Mouse (Mus musculus) layer of hippocampus, adult 9-10 months (tissue): ENCODE results near the gene Olfr1377.
"Not testable (repeated sequence)": the region's sequence is repeated elsewhere in the genome, so short reads cannot be mapped to it uniquely, and the experiment has no call there.

ENCODE experiments used
- DNase-seq: peaks from one replicate; pipeline ENCODE4 v3.0.0; 2022; ENCODE audit warnings: low spot score

Gene Olfr1377

DNA sequence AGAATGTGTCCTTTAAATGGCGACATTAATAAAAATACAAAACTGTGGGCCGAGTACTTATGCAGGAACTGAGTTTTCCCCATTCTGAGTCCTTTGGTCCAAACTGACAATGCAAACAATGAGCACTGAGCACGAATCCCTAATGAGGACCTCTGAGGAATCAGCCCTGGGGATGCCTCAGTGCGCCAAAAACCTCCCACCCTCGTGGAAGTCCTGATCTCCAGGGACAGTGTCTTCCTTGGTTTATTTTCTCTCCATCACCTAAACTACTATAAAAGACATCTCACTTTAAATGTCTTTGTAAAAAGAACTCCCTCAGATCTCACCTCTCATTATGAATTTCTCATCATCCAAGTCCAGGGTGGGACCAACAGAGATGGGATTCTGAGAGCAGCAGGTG lies at the start of gene Olfr1377:
Gene Olfr1377, plus strand, starts transcription at position 301 of the 400 bp plus-strand sequence.
- DNase-seq = no peak

- DNase-seq = no peak
Observed at GRCm38 (mm10) chr11:50932040-50932439, 49.7 kb upstream of the Olfr1377 start.

DNA sequence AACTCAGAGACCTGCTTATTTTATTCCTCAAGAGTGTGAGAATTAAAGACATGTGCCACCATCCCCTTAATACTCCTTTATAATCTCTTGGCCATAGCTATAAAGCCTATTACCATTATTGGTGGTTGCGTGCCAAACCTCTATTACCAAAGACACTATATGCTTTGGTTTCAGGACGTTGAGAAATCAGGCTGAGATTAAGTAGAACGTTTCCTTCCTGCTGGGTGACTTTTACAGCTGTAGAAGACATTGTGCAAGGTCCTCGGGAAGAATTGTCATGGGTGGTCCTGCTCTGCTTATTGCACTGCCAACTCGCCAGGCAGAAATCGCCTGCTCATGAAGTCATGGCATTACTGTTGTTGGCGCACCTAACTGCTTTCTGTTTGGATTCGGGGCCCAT lies 43.3 kb upstream of the Olfr1377 start:
- no peak for DNase-seq

DNA sequence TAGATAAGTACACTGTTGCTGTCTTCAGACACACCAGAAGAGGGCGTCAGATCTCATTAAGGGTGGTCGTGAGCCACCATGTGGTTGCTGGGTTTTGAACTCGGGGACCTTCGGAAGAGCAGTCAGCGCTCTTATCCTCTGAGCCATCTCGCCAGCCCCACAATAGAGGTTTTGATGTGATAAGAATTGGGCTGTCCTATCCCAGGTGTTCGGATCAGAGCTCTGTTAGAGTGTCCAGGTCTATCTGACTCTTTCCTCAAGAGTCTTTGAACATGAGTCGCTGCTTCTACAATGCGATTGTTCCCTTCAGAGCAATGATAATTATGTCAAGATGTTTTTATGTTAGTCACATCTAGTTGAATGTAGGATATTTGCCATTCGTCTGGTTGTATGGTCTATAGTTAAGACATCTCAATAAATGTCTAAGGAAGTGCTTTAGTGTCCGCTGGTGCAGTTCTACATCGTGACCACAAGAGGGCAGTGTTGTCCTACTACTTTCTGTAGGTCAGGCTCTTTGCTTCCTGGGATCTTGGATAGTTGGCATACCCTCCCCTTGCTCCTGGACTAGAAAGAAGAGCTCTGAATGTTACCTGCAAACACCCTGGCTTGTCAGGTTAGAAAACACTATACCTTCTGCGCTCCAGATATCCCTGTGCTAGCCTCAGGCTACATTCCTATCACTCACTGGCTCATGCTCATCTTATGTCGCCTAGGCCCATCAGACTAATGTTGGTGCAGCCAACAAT lies 42.0 kb upstream of the Olfr1377 start:
- DNase-seq = no peak

DNA sequence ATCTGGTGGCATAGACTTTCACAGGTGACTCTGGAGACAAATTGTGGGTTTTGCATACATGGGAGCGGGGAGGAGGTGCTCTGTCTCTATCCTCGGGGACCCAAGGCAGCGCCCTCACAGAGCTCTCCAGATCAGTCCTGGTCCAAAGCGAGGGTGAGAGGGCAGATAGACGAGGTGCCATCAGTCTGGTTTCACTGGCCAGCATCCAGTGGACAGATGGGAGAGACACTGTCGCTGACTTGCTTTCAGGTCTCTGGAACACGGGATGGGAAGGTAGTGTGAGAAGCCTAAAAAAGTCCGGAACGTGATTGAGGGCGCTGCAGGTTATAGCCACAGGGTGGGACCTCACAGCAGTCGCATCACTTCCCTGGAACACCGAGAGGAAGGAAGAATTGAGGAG lies 39.4 kb upstream of the Olfr1377 start:
- DNase-seq = no peak

DNA sequence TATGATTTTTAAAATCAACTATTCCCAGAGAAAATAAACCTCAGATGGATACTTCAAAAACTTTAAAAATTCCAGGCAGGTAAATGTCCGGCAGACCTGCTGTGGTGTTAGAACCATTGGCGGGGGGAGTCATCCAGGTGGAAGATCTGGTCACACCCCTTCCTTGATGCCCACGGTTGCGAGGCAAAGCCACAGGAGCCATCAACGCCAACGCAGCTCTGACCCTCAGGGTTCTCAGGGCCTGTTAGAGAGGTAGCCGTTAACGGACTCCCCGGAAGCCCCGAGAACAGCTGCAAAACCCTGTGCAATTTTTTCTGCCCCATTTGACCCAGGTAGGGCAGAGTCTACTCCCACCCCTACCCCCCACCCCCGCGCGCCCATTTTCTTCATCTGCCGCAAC lies 38.3 kb upstream of the Olfr1377 start, which contains the start of gene 4933414I15Rik:
Gene 4933414I15Rik, minus strand, starts transcription at position 260 of the 400 bp plus-strand sequence.
- no peak for DNase-seq

DNA sequence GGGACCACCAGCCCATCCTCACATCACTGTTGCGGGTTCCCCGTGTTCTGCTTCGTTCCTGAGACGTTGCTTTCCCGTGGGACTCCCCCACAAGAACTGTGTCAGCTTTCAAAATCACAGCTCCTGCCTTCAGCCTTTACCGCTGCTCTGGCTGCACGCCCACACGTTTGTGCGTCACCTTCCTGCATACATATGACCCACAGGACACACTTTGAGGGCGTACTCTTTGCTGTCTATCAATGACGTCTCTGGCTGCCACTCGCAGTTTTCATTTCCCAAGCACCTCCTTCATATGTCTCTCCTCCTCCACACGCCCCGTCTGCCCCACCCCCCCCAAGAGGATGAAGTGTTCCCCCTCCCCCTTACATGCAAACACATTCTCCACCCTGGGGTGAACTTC lies 29.5 kb upstream of the Olfr1377 start:
- no peak for DNase-seq

DNA sequence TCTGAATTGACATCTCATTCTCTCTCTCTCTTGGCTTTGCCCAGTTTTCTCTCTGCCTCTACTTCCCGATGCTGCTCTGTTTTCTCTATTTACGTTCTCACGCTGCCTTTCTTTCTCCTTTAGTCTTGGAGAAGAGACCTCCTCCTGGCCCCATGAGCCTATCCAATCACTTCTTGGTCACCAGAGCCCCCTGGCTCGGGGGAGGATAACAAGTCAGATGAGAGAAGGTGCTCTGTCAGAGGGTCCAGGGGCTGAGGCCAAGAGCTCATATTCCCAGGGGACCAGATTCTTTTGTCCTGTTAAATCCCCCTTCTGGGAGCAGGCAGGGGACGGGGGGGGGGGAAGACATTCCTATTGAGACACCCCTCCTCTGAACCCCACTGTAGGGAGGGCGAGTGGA lies 28.1 kb upstream of the Olfr1377 start, which contains the start of gene Prop1:
Gene Prop1, minus strand, starts transcription at position 101 of the 400 bp plus-strand sequence.
- DNase-seq = no peak

DNA sequence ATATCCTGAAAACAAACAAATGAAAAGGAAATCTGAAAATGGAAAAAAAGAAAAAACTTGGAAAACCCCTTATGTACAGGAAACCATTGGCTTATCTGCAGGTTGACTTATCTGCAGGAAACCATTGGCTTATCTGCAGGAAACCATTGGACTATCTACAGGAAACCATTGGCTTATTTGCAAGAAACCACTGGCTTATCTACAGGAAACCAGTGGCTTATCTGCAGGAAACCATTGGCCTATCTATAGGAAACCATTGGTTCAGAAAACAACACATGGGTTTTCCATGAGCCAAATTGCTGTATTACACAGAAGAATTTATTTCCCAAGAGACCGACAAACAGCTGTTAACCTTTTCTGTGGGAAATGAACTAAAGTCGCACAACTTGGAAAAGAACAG lies 16.9 kb upstream of the Olfr1377 start:
- DNase-seq = no peak

GRCm38 (mm10) chr11:50966230-50966629 lies 15.5 kb upstream of the Olfr1377 start, which contains the start of gene Olfr1378:
Gene Olfr1378, plus strand, starts transcription at chr11:50966530.
- DNase-seq = no peak

DNA sequence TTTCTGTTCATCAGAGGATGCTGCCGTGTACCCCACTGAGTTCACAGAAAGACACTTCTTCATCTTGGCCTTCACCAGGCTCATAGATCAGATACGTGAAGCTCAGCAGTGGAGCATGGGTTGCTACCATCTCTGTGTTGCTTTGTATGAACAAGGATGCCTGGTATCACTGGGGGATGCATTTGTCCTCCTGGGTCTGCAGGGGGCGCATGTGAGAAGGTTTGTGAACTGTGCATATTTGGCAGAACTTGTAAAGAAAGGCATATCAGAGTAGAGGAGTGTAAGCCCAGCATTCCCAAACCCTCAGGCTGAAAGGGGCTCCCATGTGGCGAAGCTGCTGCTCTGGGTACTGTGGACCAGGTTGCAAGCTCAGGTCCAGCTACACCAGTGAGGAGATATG lies 4.6 kb upstream of the Olfr1377 start:
- no peak for DNase-seq

- no peak for DNase-seq
Observed at GRCm38 (mm10) chr11:51003296-51003695, 21.5 kb downstream of the Olfr1377 start, which contains the start of gene Olfr51. Gene Olfr51, plus strand, starts transcription at chr11:51003596.

DNA sequence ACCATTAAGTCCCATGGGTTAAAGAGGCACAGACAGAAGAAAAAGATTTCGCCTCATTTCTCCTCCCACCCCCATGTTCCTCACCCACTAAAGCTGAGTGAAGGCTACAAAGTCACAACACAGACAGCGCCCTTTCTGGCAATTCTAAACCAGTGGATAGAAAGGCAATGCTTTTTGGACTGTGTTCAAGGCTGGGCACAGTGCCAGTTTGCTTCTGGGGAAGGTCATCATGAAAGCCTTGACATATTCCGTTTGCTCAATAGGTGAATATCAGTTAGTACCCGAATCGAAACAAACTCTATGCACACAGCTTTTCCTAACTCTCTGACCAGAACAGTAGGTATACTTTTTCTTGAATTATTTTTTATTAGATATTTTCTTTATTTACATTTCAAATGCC lies 30.1 kb downstream of the Olfr1377 start:
- DNase-seq = no peak

- DNase-seq = no peak
Observed at GRCm38 (mm10) chr11:51013936-51014335, 32.2 kb downstream of the Olfr1377 start, which contains the start of gene Olfr54. Gene Olfr54, plus strand, starts transcription at chr11:51014236.

DNA sequence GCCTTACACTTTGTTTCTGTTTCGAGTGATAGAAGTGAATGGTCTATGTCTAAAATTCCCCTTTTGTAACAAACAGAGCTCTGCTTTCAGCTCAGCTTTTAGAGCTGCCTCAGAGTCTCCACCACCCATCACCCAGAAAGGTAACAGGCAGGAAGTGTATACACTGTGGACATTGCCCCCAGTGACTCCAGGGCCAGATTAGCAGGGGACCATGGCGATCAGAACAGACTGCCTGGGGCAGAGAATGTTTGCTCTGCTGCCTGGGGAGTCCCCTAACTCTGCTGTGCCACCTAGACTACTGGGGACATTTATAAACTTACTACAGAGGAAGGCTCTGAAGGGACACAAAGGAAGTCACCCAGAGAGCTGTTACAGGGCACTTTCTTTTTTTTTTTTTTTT lies 34.6 kb downstream of the Olfr1377 start:
- no peak for DNase-seq

GRCm38 (mm10) chr11:51026811-51027210 lies 45.0 kb downstream of the Olfr1377 start:
- not testable (repeated sequence) for DNase-seq

DNA sequence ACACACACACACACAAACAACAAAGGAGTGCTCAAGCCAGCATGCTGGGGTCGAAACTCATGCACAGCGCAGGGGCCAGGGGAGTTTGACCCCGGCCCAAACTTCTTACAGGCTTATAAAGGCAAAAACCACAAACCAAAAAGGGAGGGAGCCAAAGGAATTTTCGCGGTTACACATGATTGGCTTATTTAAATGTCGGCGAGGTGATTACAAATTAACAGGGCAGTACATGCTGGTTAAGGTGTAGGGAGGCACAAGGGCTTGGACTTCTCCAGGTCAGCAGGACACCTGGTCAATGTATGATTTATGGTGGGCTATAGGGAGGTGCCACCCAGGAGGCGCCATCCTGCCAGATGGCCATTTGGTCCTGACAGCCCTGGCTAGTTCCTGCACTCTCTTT lies 47.6 kb downstream of the Olfr1377 start:
- not testable (repeated sequence) for DNase-seq

GRCm38 (mm10) chr11:51030225-51030624 lies 48.5 kb downstream of the Olfr1377 start:
- no peak for DNase-seq

DNA sequence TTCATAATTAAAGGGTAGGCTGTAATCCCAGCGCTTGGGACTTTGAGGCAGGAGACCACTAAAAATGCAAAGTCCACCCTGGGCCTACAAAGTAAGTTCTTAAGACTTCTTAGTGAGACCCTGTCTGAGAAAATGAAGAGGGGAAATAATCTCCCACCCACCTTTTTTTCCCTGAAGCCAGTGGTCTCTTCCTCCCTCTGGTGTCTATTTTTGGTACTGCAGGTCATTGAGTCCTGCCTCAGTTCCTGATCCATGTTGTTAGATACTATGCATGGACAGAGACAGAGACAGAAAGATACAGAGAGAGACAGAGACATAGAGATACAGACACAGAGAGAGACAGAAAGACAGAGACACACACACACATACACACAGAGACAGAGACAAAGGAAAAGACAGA lies 51.1 kb downstream of the Olfr1377 start:
- DNase-seq = no peak

GRCm38 (mm10) chr11:51034141-51034540 lies 52.4 kb downstream of the Olfr1377 start:
- not testable (repeated sequence) for DNase-seq

DNA sequence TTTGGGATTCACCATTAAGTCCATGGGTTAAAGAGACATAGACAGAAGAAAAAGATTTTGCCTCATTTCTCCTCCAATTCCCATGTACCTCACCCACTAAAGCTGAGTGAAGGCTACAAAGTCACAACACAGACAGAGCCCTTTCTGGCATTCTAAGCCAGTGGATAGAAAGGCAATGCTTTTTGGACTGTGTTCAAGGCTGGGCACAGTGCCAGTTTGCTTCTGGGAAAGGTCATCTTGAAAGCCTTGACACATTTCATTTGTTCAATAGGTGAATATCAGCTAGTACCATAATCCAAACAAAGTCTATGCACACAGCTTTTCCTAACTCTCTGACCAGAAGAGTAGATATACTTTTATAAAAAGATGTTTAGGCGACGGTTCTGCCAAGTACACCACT lies 54.2 kb downstream of the Olfr1377 start:
- no peak for DNase-seq
